Mouse (Mus musculus): Measurements from ENCODE around the gene Serpina12. TPM values are rescaled to one million over a fixed set of nuclear protein-coding genes. Genes with fewer than 3 reads are reported as not detected.

The Serpina12 gene
- total and polyA plus RNA-seq, 3 experiments, result 0.05 TPM; not detected in 2

GRCm38 (mm10) chr12:103992945-103993344, 51.3 kb downstream of the Serpina12 start:
- TF ChIP-seq TAL1 (conservative IDR thresholded peaks at IDR 0.05; ENCODE audit: low read depth, low read length), result no peak
- TF ChIP-seq GATA2 (IDR thresholded peaks at IDR 0.05; ENCODE audit: borderline replicate concordance, low read depth, low read length), result no peak
- Histone ChIP-seq H3K27me3 (ENCODE audit: insufficient read depth, low read length) (no peaks in the 10 kb centered on the region), H3K4me3 (ENCODE audit: low read depth, low read length) (no peak overlapping the region), H3K4me1 (ENCODE audit: insufficient read depth, low read depth, low read length) (no peaks in the 10 kb centered on the region), H3K9me3 (replicated peaks) (peaks cover 84% of the 10 kb centered on the region), H3K36me3 (replicated peaks) (no peaks in the 10 kb centered on the region)
- DNase-seq (ENCODE audit: low spot score) (no peak), ATAC-seq (ENCODE audit: extremely low read depth, insufficient number of reproducible peaks, low FRiP score, poor library complexity, severe bottlenecking) (no peak)

DNA sequence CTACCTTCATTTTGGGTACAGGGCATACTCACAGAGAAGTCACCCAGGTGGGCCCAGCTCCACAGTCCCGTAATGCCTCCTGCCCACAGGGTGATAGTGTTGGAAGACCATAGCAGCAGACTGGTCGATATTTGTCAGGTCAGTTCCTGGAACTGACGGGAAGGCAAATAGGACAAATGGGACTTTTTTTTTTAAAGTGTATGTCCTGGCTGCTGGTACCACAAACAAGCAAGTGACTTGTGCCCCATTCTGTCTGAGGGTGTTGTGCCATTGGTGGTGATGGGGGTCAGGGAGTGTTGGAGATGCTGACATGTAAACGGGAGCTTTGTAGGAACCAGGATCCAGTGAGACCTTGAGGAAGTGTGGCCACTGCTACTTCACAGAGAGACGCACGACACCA, 54.4 kb downstream of the Serpina12 start, which contains the start of gene Serpina11:
TSS of gene Serpina11 (minus strand) at position 101 of the 400 bp plus-strand sequence.
- ATAC-seq (ENCODE audit: extremely low read depth, insufficient number of reproducible peaks, low FRiP score, poor library complexity, severe bottlenecking) (no peak), DNase-seq (ENCODE audit: low spot score) (no peak)
- Histone ChIP-seq H3K4me3 (ENCODE audit: low read depth, low read length) (no peak within 1 kb of the TSS), H3K4me1 (ENCODE audit: insufficient read depth, low read depth, low read length) (no peaks in the 10 kb centered on the region), H3K36me3 (replicated peaks) (no peaks in the 10 kb centered on the region), H3K27me3 (ENCODE audit: insufficient read depth, low read length) (no peaks in the 10 kb centered on the region), H3K9me3 (replicated peaks) (peaks cover 79% of the 10 kb centered on the region)
- TF ChIP-seq GATA2 (IDR thresholded peaks at IDR 0.05; ENCODE audit: borderline replicate concordance, low read depth, low read length) (no peak), TAL1 (conservative IDR thresholded peaks at IDR 0.05; ENCODE audit: low read depth, low read length) (no peak), CTCF (IDR thresholded peaks at IDR 0.05; ENCODE audit: low read depth, low read length) (no peak), GATA1 (IDR thresholded peaks at IDR 0.05; ENCODE audit: borderline replicate concordance, low read length) (no peak), POLR2AphosphoS5 (IDR thresholded peaks at IDR 0.05; ENCODE audit: insufficient replicate concordance, low read depth, low read length) (no peak)

GRCm38 (mm10) chr12:103989514-103989767, 54.8 kb downstream of the Serpina12 start:
- Histone ChIP-seq H3K36me3 (replicated peaks) (no peaks in the 10 kb centered on the region), H3K9me3 (replicated peaks) (peaks cover 80% of the 10 kb centered on the region), H3K4me3 (ENCODE audit: low read depth, low read length) (no peak overlapping the region), H3K27me3 (ENCODE audit: insufficient read depth, low read length) (no peaks in the 10 kb centered on the region; the same call in 1 of the 2 replicates), H3K4me1 (ENCODE audit: insufficient read depth, low read depth, low read length) (no peaks in the 10 kb centered on the region)
- DNase-seq (ENCODE audit: low spot score), result no peak
- ATAC-seq (ENCODE audit: extremely low read depth, insufficient number of reproducible peaks, low FRiP score, poor library complexity, severe bottlenecking), result no peak
- no peak for TF ChIP-seq GATA2 (IDR thresholded peaks at IDR 0.05; ENCODE audit: borderline replicate concordance, low read depth, low read length)
- no peak for TF ChIP-seq CTCF (IDR thresholded peaks at IDR 0.05; ENCODE audit: low read depth, low read length)

GRCm38 (mm10) chr12:103988754-103989513, 55.3 kb downstream of the Serpina12 start:
- no peak overlapping the region for H3K4me3 ChIP-seq (ENCODE audit: low read depth, low read length)
- no peaks in the 10 kb centered on the region for H3K4me1 ChIP-seq (ENCODE audit: insufficient read depth, low read depth, low read length)
- ATAC-seq (ENCODE audit: extremely low read depth, insufficient number of reproducible peaks, low FRiP score, poor library complexity, severe bottlenecking), result no peak
- no peaks in the 10 kb centered on the region for H3K36me3 ChIP-seq (replicated peaks)
- TF ChIP-seq GATA2 (IDR thresholded peaks at IDR 0.05; ENCODE audit: borderline replicate concordance, low read depth, low read length), result no peak
- no peak for TF ChIP-seq CTCF (IDR thresholded peaks at IDR 0.05; ENCODE audit: low read depth, low read length)
- no peak for TF ChIP-seq GATA1 (IDR thresholded peaks at IDR 0.05; ENCODE audit: borderline replicate concordance, low read length)
- no peak for TF ChIP-seq TAL1 (conservative IDR thresholded peaks at IDR 0.05; ENCODE audit: low read depth, low read length)
- no peak for TF ChIP-seq POLR2AphosphoS5 (IDR thresholded peaks at IDR 0.05; ENCODE audit: insufficient replicate concordance, low read depth, low read length)
- H3K9me3 ChIP-seq (replicated peaks), result peaks cover 79% of the 10 kb centered on the region
- no peak for DNase-seq (ENCODE audit: low spot score)
- no peaks in the 10 kb centered on the region; the same call in 1 of the 2 replicates for H3K27me3 ChIP-seq (ENCODE audit: insufficient read depth, low read length)

DNA sequence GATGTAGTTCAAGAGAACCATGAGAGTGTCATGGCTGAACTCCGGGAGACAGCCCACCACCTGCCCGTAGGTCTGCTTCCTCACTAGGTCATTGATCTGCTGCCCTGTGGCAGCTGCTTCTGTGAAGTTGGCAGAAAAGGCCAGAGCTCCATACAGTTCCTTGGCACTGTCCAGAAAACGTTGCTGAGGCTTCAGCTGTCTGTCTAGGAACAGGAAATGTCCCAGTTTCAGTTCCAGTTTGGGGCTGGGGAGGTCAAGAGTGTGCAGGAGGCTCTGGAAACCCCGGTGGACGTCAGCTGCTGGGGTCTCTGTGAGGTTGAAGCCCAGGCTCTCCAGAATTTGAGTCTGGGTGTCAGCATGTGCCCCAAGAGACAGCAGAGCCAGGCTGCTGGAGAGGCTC, 58.4 kb downstream of the Serpina12 start:
- ATAC-seq (ENCODE audit: extremely low read depth, insufficient number of reproducible peaks, low FRiP score, poor library complexity, severe bottlenecking) (no peak), DNase-seq (ENCODE audit: low spot score) (no peak)

GRCm38 (mm10) chr12:103984935-103985334, 59.3 kb downstream of the Serpina12 start:
- DNase-seq (ENCODE audit: low spot score) (no peak), ATAC-seq (ENCODE audit: extremely low read depth, insufficient number of reproducible peaks, low FRiP score, poor library complexity, severe bottlenecking) (no peak)
- H3K27me3 ChIP-seq (ENCODE audit: insufficient read depth, low read length), result no peaks in the 10 kb centered on the region; the same call in 1 of the 2 replicates
- TF ChIP-seq CTCF (IDR thresholded peaks at IDR 0.05; ENCODE audit: low read depth, low read length) (no peak), TAL1 (conservative IDR thresholded peaks at IDR 0.05; ENCODE audit: low read depth, low read length) (no peak), POLR2AphosphoS5 (IDR thresholded peaks at IDR 0.05; ENCODE audit: insufficient replicate concordance, low read depth, low read length) (no peak), GATA1 (IDR thresholded peaks at IDR 0.05; ENCODE audit: borderline replicate concordance, low read length) (no peak), GATA2 (IDR thresholded peaks at IDR 0.05; ENCODE audit: borderline replicate concordance, low read depth, low read length) (no peak)
- H3K9me3 ChIP-seq (replicated peaks), result peaks cover 82% of the 10 kb centered on the region
- H3K4me3 ChIP-seq (ENCODE audit: low read depth, low read length), result no peak overlapping the region
- H3K4me1 ChIP-seq (ENCODE audit: insufficient read depth, low read depth, low read length), result no peaks in the 10 kb centered on the region
- H3K36me3 ChIP-seq (replicated peaks), result no peaks in the 10 kb centered on the region

More for the DNA sequence above, 58.4 kb downstream of the Serpina12 start:
- H3K4me1 ChIP-seq (ENCODE audit: insufficient read depth, low read depth, low read length), result no peaks in the 10 kb centered on the region
- no peaks in the 10 kb centered on the region for H3K36me3 ChIP-seq (replicated peaks)
- H3K27me3 ChIP-seq (ENCODE audit: insufficient read depth, low read length), result no peaks in the 10 kb centered on the region; the same call in 1 of the 2 replicates
- no peak for TF ChIP-seq TAL1 (conservative IDR thresholded peaks at IDR 0.05; ENCODE audit: low read depth, low read length)
- TF ChIP-seq POLR2AphosphoS5 (IDR thresholded peaks at IDR 0.05; ENCODE audit: insufficient replicate concordance, low read depth, low read length), result no peak
- TF ChIP-seq CTCF (IDR thresholded peaks at IDR 0.05; ENCODE audit: low read depth, low read length), result no peak
- no peak for TF ChIP-seq GATA1 (IDR thresholded peaks at IDR 0.05; ENCODE audit: borderline replicate concordance, low read length)
- no peak for TF ChIP-seq GATA2 (IDR thresholded peaks at IDR 0.05; ENCODE audit: borderline replicate concordance, low read depth, low read length)
- peaks cover 81% of the 10 kb centered on the region for H3K9me3 ChIP-seq (replicated peaks)
- no peak overlapping the region for H3K4me3 ChIP-seq (ENCODE audit: low read depth, low read length)

Data from G1E (cell line).